Mouse (Mus musculus): ENCODE measurements at regions not wholly inside any gene's neighbourhood (a gene's known extent, or its start where the extent isn't known, plus 50 kb on each side); places are given as distances from the start of the nearest gene placed in this dataset.
A peak's percentile ranks its signal among the peaks of the same experiment; 100 is the strongest.

DNA sequence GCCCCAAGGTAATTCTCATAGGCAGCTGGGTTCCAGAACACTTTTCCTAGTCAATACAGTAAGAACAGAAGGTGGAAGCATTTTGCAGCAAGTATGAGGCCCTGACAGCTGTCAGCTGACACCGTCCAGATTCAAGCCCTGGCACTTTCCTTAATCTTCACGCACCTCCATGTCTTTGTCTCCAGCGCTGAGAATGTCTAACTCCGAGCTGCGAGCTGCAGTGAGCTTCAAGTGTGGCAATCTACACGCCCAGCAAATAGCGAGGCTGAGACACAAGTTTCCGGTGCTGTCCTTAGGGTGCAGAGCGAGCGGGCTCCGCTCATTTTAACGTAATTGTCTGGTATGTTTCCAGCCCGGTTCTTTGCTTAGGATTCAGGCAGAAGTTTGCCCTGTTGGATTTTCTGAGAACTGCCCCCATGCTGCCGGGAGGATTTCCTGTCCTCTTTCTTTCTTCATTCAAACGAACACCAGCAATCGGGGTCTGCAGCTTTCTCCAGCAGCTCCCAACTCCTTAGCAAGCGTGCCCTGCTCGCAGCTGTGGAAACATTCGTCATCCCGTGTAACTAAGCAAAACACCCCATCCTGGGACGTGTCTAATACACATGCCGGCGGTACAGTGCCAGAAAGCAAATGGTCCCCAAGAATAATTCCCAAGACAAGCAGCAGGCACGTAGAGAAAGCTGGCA, 54.5 kb downstream of the Irx3 start:
- Histone ChIP-seq H3K4me1 (peaks cover 45% of the 10 kb centered on the region), H3K27ac (peak overlapping the region; percentile 69), H3K4me3 (no peak overlapping the region), H3K36me3 (no peaks in the 10 kb centered on the region), H3K27me3 (ENCODE audit: insufficient read depth, poor library complexity, severe bottlenecking) (peaks cover 8% of the 10 kb centered on the region; the same call in 1 of the 2 replicates), H3K9me3 (no peaks in the 10 kb centered on the region)
- DNase-seq (ENCODE audit: low spot score), result peak; percentile 81
- 44% methylated on average over 24 of the region's 24 CpGs for WGBS

DNA sequence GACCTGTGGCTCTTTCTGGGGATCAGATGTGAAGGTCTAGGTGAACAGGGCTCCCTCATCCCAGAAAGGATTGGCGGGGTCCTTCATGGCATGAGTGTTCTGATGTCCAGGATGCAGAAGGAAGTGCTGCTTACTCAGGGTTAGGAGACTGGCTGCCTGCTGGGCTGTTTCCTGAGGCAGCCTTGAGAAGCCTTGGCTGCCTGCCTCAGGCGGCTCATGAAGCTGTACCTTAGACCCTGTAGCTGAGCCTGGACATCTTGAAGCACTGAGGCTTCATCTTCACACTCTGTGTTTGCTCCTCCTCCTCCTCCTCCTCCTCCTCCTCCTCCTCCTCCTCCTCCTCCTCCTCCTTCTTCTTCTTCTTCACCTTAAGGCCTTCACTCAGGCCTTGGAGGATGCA, 77.2 kb downstream of the Irx3 start:
- no peak for DNase-seq (ENCODE audit: low spot score)
- 67% methylated on average over 2 of the region's 2 CpGs for WGBS
- 0 out of 2 replicates have a peak, but pooled peaks cover 9% of the 10 kb centered on the region for H3K4me1 ChIP-seq
- H3K36me3 ChIP-seq, result no peaks in the 10 kb centered on the region
- no peaks in the 10 kb centered on the region for H3K9me3 ChIP-seq
- no peak overlapping the region for H3K4me3 ChIP-seq
- 0 out of 2 replicates have a peak, but pooled peaks cover 6% of the 10 kb centered on the region for H3K27me3 ChIP-seq (ENCODE audit: insufficient read depth, poor library complexity, severe bottlenecking)
- no peak overlapping the region for H3K27ac ChIP-seq

All from heart, embryonic 10.5 days (tissue).